Mouse (Mus musculus) megakaryocyte, embryonic 14.5 days (primary cell): Measurements from ENCODE around the gene Uba52. TPM values are rescaled to one million over a fixed set of nuclear protein-coding genes. Genes with fewer than 3 reads are reported as not detected.

Source experiments
- H3K27me3 ChIP-seq: replicated peaks from 2 replicates; pipeline ENCODE3; 2012; ENCODE audit warnings: inconsistent platforms
- H3K36me3 ChIP-seq: replicated peaks from 2 replicates; pipeline ENCODE3; 2012; ENCODE audit warnings: low read length, inconsistent platforms, mixed read lengths
- H3K4me1 ChIP-seq: 2 replicates; pipeline ENCODE4 v1.6.1; 2012; ENCODE audit warnings: inconsistent platforms
- H3K4me3 ChIP-seq: replicated peaks from 2 replicates; pipeline ENCODE3; 2012; ENCODE audit warnings: moderate library complexity, mild to moderate bottlenecking, inconsistent platforms
- H3K9me3 ChIP-seq: 2 replicates; pipeline ENCODE4 v1.6.1; 2012; ENCODE audit warnings: inconsistent platforms
- FLI1 ChIP-seq: IDR thresholded peaks from 2 replicates; pipeline ENCODE4 v1.6.1; 2012; ENCODE audit warnings: low read length, inconsistent platforms, mixed read lengths
- GATA1 ChIP-seq: IDR thresholded peaks from 3 replicates; pipeline ENCODE4 v1.6.1; 2012; ENCODE audit warnings: mixed read lengths, low read length, inconsistent platforms, borderline replicate concordance
- polyA plus RNA-seq: library from polyadenylated mRNA; stranded (reverse); fragments of >175 nt; gene quantifications from 2 replicates; pipeline ENCODE4 v1.2.3, GENCODE M21; 2012; ENCODE audit warnings: low replicate concordance; ENCODE audit not compliant: insufficient read depth

The Uba52 gene
- polyA plus RNA-seq, 1 experiment = 989 TPM

DNA sequence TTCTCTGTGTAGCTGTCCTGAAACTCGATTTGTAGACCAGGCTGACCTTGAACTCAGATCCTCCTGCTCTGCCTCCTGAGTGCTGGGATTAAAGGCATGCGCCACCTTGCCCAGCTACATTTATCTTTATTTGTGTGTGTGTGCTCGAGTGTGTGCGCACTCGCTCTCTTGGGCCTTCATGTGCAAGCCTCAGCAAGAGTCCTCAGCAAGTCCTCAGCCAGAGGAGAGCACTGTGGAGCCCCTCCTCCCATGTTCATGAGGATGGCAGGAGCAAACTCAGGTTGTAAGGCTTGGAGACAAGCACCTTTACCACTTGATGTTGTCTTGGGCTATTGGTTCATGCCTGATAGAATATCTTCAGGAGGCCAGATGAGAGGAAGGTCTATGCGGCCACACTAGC is 37.2 kb upstream of the Uba52 start:
- H3K4me3 ChIP-seq = peak overlapping the region; percentile 51
- no peaks in the 10 kb centered on the region for H3K9me3 ChIP-seq
- peaks cover 76% of the 10 kb centered on the region for H3K36me3 ChIP-seq
- peaks cover 99% of the 10 kb centered on the region for H3K4me1 ChIP-seq
- TF ChIP-seq FLI1 (no peak), GATA1 (no peak)
- H3K27me3 ChIP-seq = no peaks in the 10 kb centered on the region

GRCm38 (mm10) chr8:70546412-70546811 is 35.8 kb upstream of the Uba52 start:
- Histone ChIP-seq H3K4me1 (peaks cover 99% of the 10 kb centered on the region), H3K27me3 (no peaks in the 10 kb centered on the region), H3K9me3 (no peaks in the 10 kb centered on the region), H3K4me3 (peak overlapping the region; percentile 76), H3K36me3 (peaks cover 71% of the 10 kb centered on the region)
- no peak for TF ChIP-seq GATA1
- no peak for TF ChIP-seq FLI1

DNA sequence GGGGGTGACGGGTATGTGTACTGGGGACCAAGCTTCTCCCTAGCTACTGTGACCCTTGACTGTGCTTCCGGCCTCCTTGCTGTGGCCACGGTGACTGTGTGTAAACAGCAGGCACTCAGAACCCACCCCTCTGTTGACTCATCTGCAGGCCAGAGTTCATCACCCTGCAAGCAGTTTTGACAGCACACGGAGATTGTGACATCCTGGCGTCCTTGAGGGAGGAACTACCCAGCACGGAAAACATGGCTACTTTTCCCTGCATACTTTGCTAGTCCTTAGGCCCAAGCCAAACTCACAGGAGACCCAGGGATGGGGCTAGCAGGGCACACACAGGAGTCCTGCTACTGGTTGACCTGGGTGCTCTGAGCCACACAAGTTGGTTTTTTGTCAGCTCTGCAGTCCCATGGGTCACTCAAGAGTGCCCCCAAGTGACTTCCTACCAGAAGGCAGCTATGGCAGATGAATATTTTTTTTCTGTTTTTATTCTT is 33.6 kb upstream of the Uba52 start:
- H3K27me3 ChIP-seq = no peaks in the 10 kb centered on the region
- H3K4me1 ChIP-seq = peaks cover 92% of the 10 kb centered on the region
- TF ChIP-seq GATA1 (no peak), FLI1 (no peak)
- H3K36me3 ChIP-seq = peaks cover 71% of the 10 kb centered on the region
- peak overlapping the region; percentile 88 for H3K4me3 ChIP-seq
- no peaks in the 10 kb centered on the region for H3K9me3 ChIP-seq

GRCm38 (mm10) chr8:70541081-70541480 is 30.5 kb upstream of the Uba52 start:
- H3K4me3 ChIP-seq = peak overlapping the region; percentile 99
- H3K36me3 ChIP-seq = peaks cover 62% of the 10 kb centered on the region
- TF ChIP-seq GATA1 (no peak), FLI1 (no peak)
- no peaks in the 10 kb centered on the region for H3K9me3 ChIP-seq
- H3K27me3 ChIP-seq = no peaks in the 10 kb centered on the region
- H3K4me1 ChIP-seq = peaks cover 85% of the 10 kb centered on the region

DNA sequence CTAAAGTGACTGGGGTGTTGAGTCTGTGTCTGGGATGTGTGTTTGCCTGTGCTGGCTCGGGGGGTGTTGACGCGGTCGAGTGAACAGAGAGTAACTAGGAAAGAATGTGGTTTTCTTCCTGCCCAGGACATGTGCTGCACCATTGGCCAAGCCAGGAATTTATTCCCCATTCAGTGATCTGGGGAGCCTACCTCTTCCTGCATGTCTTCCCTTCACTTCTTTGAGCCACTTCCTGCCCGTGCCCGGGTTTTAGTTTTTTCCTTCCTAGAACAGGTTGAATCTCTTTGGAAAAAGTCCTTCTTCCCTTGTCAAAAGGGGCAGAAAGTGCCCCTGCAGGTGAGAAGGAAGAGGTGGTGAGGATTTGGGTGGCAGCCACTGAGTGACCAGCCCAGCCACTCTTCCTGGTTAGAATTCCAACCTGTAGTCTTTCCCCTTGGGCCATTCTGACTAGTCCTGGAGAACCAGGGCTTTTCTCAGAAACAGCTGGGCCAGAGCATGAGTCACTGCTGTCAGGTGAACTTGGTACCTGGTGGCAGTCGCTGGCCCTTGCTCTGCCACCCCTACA is 30.0 kb upstream of the Uba52 start:
- peak overlapping the region; percentile 99 for H3K4me3 ChIP-seq
- H3K9me3 ChIP-seq = no peaks in the 10 kb centered on the region
- TF ChIP-seq FLI1 (no peak), GATA1 (no peak)
- peaks cover 83% of the 10 kb centered on the region for H3K4me1 ChIP-seq
- H3K36me3 ChIP-seq = peaks cover 62% of the 10 kb centered on the region
- H3K27me3 ChIP-seq = no peaks in the 10 kb centered on the region

DNA sequence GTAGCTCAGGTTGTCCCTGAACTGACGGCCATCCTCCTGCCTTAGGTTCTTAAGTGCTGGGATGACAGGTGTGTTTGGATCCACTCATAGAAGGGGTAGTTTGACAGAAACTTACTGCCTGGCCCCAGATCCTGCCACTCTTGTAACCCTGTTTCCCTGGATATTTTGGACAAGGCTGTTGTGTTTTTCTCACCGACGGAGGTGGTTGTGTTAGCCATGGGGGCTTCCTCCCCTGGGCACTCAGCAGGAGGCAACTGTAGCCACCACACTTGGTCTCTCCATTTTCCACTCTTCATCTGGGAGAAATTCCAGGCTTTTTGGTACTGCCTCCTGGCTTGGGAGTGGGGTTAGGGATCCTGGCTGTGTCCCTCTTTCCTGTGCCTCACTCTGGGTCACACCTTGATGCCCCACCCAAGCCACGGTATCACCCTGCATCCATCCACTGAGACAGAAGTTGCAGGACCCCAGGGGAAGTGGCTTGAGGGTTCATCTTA is 29.5 kb upstream of the Uba52 start:
- H3K4me3 ChIP-seq = peak overlapping the region; percentile 99
- TF ChIP-seq FLI1 (no peak), GATA1 (no peak)
- no peaks in the 10 kb centered on the region for H3K9me3 ChIP-seq
- peaks cover 83% of the 10 kb centered on the region for H3K4me1 ChIP-seq
- no peaks in the 10 kb centered on the region for H3K27me3 ChIP-seq
- H3K36me3 ChIP-seq = peaks cover 63% of the 10 kb centered on the region

- Histone ChIP-seq H3K27me3 (no peaks in the 10 kb centered on the region), H3K9me3 (no peaks in the 10 kb centered on the region), H3K36me3 (peaks cover 64% of the 10 kb centered on the region), H3K4me1 (peaks cover 83% of the 10 kb centered on the region), H3K4me3 (peak within 1 kb of the TSS; percentile 99)
- TF ChIP-seq FLI1 (no peak), GATA1 (no peak)
Observed at GRCm38 (mm10) chr8:70539077-70539813, 28.6 kb upstream of the Uba52 start, which contains the start of gene Ell. Gene Ell, plus strand, starts transcription at chr8:70539457.

- H3K36me3 ChIP-seq = peaks cover 65% of the 10 kb centered on the region
- H3K4me1 ChIP-seq = peaks cover 83% of the 10 kb centered on the region
Observed at GRCm38 (mm10) chr8:70538633-70539076, 28.1 kb upstream of the Uba52 start.

GRCm38 (mm10) chr8:70538024-70538579 is 27.5 kb upstream of the Uba52 start:
- peak overlapping the region; percentile 99 for H3K4me3 ChIP-seq
- H3K27me3 ChIP-seq = no peaks in the 10 kb centered on the region
- TF ChIP-seq GATA1 (no peak), FLI1 (no peak)
- H3K36me3 ChIP-seq = peaks cover 62% of the 10 kb centered on the region
- no peaks in the 10 kb centered on the region for H3K9me3 ChIP-seq
- peaks cover 83% of the 10 kb centered on the region for H3K4me1 ChIP-seq

More at GRCm38 (mm10) chr8:70538633-70539076, 28.1 kb upstream of the Uba52 start:
- Histone ChIP-seq H3K27me3 (no peaks in the 10 kb centered on the region), H3K9me3 (no peaks in the 10 kb centered on the region), H3K4me3 (peak overlapping the region; percentile 99)
- TF ChIP-seq FLI1 (no peak), GATA1 (no peak)
